Mouse (Mus musculus): ENCODE measurements around the gene Olfr821. TPM values are rescaled to one million over a fixed set of nuclear protein-coding genes. Genes with fewer than 3 reads are reported as not detected.
"Not testable (repeated sequence)": the region's sequence is repeated elsewhere in the genome, so short reads cannot be mapped to it uniquely, and the experiment has no call there.

Olfr821 gene
- total RNA-seq (2015; ENCODE audit: low replicate concordance) (not detected in 2 replicates), total RNA-seq (2017; ENCODE audit: low replicate concordance) (not detected in 2 replicates)

DNA sequence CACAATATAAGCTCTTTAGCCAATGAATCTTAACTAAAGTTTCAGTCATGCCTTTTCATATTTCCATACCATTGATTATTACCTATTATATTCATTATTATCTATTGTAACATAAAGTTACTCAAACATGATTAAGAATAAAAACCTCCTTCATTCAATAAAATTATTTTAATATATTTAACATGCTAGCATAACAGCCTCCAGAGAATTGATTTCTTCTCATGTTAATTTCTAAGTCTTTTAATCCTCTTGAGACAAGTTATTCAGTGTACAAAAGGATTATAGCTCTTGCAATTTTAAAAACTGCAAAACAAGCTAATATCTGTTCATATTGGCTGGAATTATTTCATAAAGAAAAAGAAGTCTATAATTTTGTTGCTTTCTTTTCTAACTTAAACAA lies at the start of gene Olfr821:
TSS of gene Olfr821 (plus strand) at position 301 of the 400 bp plus-strand sequence.
- no peak for ATAC-seq (replicated peaks; ENCODE audit: low FRiP score, poor library complexity, severe bottlenecking)

DNA sequence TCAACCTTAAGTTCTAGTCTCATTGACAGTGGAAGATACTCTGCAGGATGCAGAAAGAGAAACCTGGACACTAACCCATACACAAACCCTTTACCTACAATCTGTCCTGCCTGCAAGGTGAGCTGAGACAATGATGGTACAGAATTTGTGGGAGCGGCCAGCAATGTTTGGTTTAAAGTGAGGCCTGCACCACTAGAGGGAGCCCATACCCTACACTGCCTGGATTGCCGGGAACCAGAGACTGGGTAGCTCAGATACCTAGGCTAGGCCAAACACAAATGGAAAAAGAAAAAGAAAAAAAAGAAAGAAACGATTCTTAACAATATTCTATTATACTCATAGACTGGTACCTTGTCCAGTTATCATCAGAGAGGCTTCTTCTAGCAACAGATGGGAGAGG lies 48.3 kb upstream of the Olfr821 start:
- ATAC-seq (replicated peaks; ENCODE audit: low FRiP score, poor library complexity, severe bottlenecking), result not testable (repeated sequence)

DNA sequence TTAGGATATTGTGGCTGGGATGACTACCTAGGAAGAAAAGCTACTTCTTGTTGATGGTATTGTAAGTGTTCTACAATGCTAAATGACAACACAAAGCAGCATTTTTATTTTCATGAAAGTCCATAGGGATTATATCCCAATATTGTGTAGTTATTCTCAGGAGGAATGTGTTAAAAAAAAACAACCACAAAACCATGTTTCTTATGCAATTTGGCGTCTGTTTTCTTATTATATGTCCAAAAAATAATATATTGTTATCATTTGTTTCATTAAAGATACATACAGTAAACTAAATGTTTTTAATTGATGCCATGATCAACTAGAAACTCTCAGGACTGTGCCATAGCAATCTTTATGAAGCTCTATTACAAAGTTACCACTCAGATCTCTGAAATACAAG lies 45.2 kb upstream of the Olfr821 start, which contains the start of gene Gm10310:
TSS of gene Gm10310 (minus strand) at position 101 of the 400 bp plus-strand sequence.
- ATAC-seq (replicated peaks; ENCODE audit: low FRiP score, poor library complexity, severe bottlenecking), result not testable (repeated sequence)

DNA sequence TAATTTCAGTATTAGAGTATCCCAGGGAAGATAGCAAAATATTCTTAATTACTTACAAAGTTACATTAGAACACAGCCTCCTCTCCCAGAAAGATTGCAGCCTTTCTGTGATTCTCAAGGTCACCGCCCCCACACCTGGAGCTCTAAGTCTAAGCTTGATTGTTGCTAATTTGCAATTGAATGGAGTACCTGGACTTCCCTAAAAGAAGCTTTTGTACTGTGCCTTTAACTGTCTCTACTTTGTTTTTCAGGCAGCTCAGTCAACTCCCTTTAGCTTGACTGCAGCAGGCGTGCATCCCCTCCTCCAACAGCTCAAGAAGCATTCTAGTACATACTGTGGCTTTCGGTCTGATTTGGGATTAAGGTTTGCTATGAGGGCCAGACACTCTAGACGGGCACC lies 26.0 kb upstream of the Olfr821 start:
- ATAC-seq (replicated peaks; ENCODE audit: low FRiP score, poor library complexity, severe bottlenecking), result not testable (repeated sequence)

DNA sequence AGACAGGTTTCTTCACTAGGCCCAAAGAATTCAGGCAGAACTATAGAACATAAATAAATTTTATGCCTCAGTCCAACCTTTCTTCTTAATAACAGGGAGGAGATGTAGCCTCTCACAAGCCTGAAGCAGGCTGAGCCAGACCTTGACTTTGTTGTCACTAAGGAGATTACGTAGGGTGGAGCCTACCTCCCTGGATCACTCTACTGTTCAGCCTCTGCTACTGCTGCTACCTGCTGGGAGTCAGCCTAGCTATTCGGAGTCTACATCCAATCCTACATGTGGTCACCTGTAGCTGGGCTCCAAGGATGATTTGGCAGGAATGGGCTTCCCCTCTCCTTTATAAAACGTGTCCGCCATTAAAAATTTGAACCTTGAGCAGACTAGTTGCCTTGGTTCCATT lies 24.8 kb upstream of the Olfr821 start:
- not testable (repeated sequence) for ATAC-seq (replicated peaks; ENCODE audit: low FRiP score, poor library complexity, severe bottlenecking)

DNA sequence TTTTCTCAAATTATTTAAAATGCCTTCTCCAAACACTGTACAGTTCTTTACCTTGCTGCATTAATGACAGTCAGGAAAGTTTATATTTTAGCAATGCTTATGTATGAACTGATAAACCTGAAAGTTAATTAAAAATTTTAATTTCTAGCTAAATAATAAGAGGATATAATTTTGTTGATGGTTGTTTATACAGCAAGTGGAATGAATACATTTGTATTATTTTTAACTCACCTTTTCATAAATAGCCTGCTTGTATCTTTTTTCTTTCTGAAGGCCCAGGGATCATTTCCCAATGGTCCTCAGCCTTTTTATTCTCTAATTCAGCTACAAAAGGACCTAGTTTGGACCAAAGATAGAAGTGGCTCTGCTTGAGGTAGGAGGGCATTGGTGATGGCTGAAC lies 17.8 kb upstream of the Olfr821 start, which contains the start of gene Olfr820:
TSS of gene Olfr820 (plus strand) at position 301 of the 400 bp plus-strand sequence.
- ATAC-seq (replicated peaks; ENCODE audit: low FRiP score, poor library complexity, severe bottlenecking), result no peak

DNA sequence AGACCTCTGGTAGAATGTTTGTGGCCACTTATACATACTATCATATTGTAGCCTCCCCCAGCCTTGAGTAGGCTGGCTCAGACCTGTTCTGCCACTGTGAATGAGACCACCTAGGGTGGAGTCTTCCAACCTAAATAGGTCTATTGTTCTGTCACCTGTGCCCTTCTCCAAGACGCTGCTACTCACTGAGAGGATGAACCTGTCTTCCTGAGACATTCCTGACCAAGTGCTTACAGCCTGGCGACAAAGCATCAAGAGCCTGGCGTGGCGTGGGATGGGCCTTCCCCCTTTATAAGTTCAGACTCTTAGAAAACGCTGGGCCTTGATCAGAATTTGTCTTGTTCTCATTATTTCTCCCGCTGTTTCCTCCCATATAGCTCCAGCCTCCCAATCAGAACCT lies 6.9 kb downstream of the Olfr821 start:
- ATAC-seq (replicated peaks; ENCODE audit: low FRiP score, poor library complexity, severe bottlenecking), result no peak

DNA sequence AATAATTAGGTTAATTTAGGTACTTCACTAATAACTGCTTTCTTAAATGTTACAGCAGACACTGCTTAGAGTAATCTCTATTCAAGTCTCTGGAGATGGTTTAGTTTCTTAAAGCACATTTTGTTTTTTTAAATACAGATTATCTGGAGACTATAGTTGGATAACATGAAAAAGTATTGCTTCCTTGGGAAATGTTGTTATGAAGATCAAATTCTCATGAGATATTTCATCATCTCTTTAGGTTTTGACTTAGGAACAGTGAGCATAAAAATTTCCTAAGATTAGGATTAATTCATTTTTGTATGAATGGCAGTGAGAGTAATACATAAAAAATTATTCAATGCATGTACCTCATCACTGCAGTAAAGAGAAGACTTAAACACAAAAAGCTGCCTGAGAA lies 40.8 kb downstream of the Olfr821 start, which contains the start of gene Olfr822:
TSS of gene Olfr822 (plus strand) at position 301 of the 400 bp plus-strand sequence.
- no peak for ATAC-seq (replicated peaks; ENCODE audit: low FRiP score, poor library complexity, severe bottlenecking)

Other genes starting within 250 kb of the Olfr821 start
- not detected in 2 replicates for gene Olfr810, start 235.4 kb upstream of the Olfr821 start, total RNA-seq (2015; ENCODE audit: low replicate concordance)
- gene Olfr810, start 235.4 kb upstream of the Olfr821 start, total RNA-seq (2017; ENCODE audit: low replicate concordance), result not detected in 2 replicates
- not detected in 2 replicates for gene Olfr811, start 226.0 kb upstream of the Olfr821 start, total RNA-seq (2015; ENCODE audit: low replicate concordance)
- not detected in 2 replicates for gene Olfr811, start 226.0 kb upstream of the Olfr821 start, total RNA-seq (2017; ENCODE audit: low replicate concordance)
- not detected in 2 replicates for gene Olfr812, start 184.3 kb upstream of the Olfr821 start, total RNA-seq (2015; ENCODE audit: low replicate concordance)
- not detected in 2 replicates for gene Olfr812, start 184.3 kb upstream of the Olfr821 start, total RNA-seq (2017; ENCODE audit: low replicate concordance)
- gene Olfr813, start 175.0 kb upstream of the Olfr821 start, total RNA-seq (2015; ENCODE audit: low replicate concordance), result not detected in 2 replicates
- not detected in 2 replicates for gene Olfr813, start 175.0 kb upstream of the Olfr821 start, total RNA-seq (2017; ENCODE audit: low replicate concordance)
- not detected in 2 replicates for gene Olfr814, start 150.5 kb upstream of the Olfr821 start, total RNA-seq (2015; ENCODE audit: low replicate concordance)
- gene Olfr814, start 150.5 kb upstream of the Olfr821 start, total RNA-seq (2017; ENCODE audit: low replicate concordance), result not detected in 2 replicates
- not detected in 2 replicates for gene Olfr815, start 124.5 kb upstream of the Olfr821 start, total RNA-seq (2015; ENCODE audit: low replicate concordance)
- not detected in 2 replicates for gene Olfr815, start 124.5 kb upstream of the Olfr821 start, total RNA-seq (2017; ENCODE audit: low replicate concordance)
- gene Olfr816, start 114.8 kb upstream of the Olfr821 start, total RNA-seq (2015; ENCODE audit: low replicate concordance), result not detected in 2 replicates
- gene Olfr816, start 114.8 kb upstream of the Olfr821 start, total RNA-seq (2017; ENCODE audit: low replicate concordance), result 0.26 TPM in 1 of 2 replicates, not detected in the other
- not detected in 2 replicates for gene Olfr818, start 81.2 kb upstream of the Olfr821 start, total RNA-seq (2015; ENCODE audit: low replicate concordance)
- 3.1 TPM in 1 of 2 replicates, not detected in the other for gene Olfr818, start 81.2 kb upstream of the Olfr821 start, total RNA-seq (2017; ENCODE audit: low replicate concordance)
- gene Olfr819, start 63.1 kb upstream of the Olfr821 start, total RNA-seq (2015; ENCODE audit: low replicate concordance), result not detected in 2 replicates
- not detected in 2 replicates for gene Olfr819, start 63.1 kb upstream of the Olfr821 start, total RNA-seq (2017; ENCODE audit: low replicate concordance)
- gene Olfr247, start 54.2 kb upstream of the Olfr821 start, total RNA-seq (2015; ENCODE audit: low replicate concordance), result not detected in 2 replicates
- 0.85 TPM in 1 of 2 replicates, not detected in the other for gene Olfr247, start 54.2 kb upstream of the Olfr821 start, total RNA-seq (2017; ENCODE audit: low replicate concordance)
- gene Gm10310, start 45.3 kb upstream of the Olfr821 start, total RNA-seq (2015; ENCODE audit: low replicate concordance), result not detected in 2 replicates
- gene Gm10310, start 45.3 kb upstream of the Olfr821 start, total RNA-seq (2017; ENCODE audit: low replicate concordance), result 0.84 TPM in 1 of 2 replicates, not detected in the other
- not detected in 2 replicates for gene Olfr820, start 17.7 kb upstream of the Olfr821 start, total RNA-seq (2015; ENCODE audit: low replicate concordance)
- gene Olfr820, start 17.7 kb upstream of the Olfr821 start, total RNA-seq (2017; ENCODE audit: low replicate concordance), result not detected in 2 replicates
- not detected in 2 replicates for gene Olfr822, start 40.9 kb downstream of the Olfr821 start, total RNA-seq (2015; ENCODE audit: low replicate concordance)
- not detected in 2 replicates for gene Olfr822, start 40.9 kb downstream of the Olfr821 start, total RNA-seq (2017; ENCODE audit: low replicate concordance)
- gene Olfr823, start 85.0 kb downstream of the Olfr821 start, total RNA-seq (2015; ENCODE audit: low replicate concordance), result not detected in 2 replicates
- gene Olfr823, start 85.0 kb downstream of the Olfr821 start, total RNA-seq (2017; ENCODE audit: low replicate concordance), result not detected in 2 replicates
- not detected in 2 replicates for gene Olfr824, start 99.7 kb downstream of the Olfr821 start, total RNA-seq (2015; ENCODE audit: low replicate concordance)
- not detected in 2 replicates for gene Olfr824, start 99.7 kb downstream of the Olfr821 start, total RNA-seq (2017; ENCODE audit: low replicate concordance)
- gene Olfr825, start 136.4 kb downstream of the Olfr821 start, total RNA-seq (2015; ENCODE audit: low replicate concordance), result not detected in 2 replicates
- not detected in 2 replicates for gene Olfr825, start 136.4 kb downstream of the Olfr821 start, total RNA-seq (2017; ENCODE audit: low replicate concordance)
- not detected in 2 replicates for gene Olfr826, start 153.8 kb downstream of the Olfr821 start, total RNA-seq (2015; ENCODE audit: low replicate concordance)
- gene Olfr826, start 153.8 kb downstream of the Olfr821 start, total RNA-seq (2017; ENCODE audit: low replicate concordance), result not detected in 2 replicates
- gene Olfr827, start 184.1 kb downstream of the Olfr821 start, total RNA-seq (2015; ENCODE audit: low replicate concordance), result not detected in 2 replicates
- not detected in 2 replicates for gene Olfr827, start 184.1 kb downstream of the Olfr821 start, total RNA-seq (2017; ENCODE audit: low replicate concordance)
- not detected in 2 replicates for gene Neurod4, start 249.9 kb downstream of the Olfr821 start, total RNA-seq (2015; ENCODE audit: low replicate concordance)
- gene Neurod4, start 249.9 kb downstream of the Olfr821 start, total RNA-seq (2017; ENCODE audit: low replicate concordance), result not detected in 2 replicates

Data from erythroblast, adult 5-6 weeks (primary cell).